Mouse (Mus musculus): Measurements from ENCODE around the gene Tmem47.

Tmem47 gene

GRCm38 (mm10) chrX:81070210-81070803 lies at the start of gene Tmem47:
TSS of gene Tmem47 (plus strand) at chrX:81070698.
- DNase-seq, result peak; percentile 29

- DNase-seq, result no peak
Observed at GRCm38 (mm10) chrX:81070804-81071461, 435 bp downstream of the Tmem47 start.

DNA sequence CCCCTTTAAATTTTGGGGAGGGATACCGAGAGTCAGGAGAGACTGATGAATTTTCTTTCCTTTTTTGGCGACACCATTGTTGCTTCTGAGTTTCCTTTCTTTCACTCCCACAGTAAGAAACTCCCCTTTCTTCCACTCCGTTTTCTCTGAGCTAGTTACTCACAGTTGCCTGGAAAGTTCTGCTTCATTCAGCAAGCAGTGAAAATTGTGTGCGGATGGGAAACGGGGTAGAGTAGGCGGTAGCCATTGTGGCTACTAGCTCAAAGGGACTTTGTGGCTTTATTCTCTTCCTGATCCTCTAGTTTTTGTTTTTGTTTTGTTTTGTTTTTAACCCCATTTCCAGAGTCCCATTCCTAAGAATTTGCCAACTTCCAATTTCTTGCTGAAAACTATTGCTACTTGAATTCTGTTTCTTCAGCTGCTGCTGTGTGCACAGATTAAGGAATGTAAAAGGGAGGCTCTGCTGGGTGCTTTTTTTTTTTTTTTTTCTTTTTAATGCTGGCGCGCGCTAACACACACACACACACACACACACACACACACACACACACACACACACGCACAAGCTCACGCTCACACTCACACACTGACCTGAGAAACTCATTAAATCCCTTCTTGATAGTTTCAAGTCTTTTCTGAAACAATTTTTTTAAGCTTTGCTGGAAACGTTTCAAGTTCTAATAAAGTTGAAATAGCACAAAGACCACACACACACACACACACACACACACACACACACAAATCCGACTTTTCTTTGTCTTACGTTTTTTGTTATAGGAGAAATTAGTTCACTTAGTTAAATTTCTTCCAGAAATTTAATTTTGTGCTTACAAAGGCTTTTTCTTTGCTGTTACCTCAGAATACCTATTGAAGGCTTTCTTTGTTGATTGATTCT lies 1.5 kb downstream of the Tmem47 start:
- no peak for DNase-seq

DNA sequence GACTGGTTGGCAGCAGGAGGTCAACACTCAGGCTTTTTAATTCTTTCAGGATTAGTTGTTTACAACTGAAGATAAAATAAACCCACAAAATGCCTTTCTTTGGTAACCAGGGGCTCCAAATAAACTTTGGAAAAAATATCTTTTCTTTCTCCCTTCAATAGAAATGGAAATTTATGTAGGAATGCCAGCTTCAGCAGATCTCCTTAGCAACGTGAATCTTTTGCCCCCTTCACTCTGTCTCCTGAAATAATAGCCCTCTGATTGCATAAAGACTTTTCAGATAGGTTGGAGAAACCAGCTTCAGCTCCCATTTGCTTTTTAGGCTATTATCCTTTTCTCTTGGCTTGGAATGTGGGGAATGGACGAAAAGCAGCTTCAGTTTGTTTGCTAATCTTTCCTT lies 2.2 kb downstream of the Tmem47 start:
- no peak for DNase-seq

DNA sequence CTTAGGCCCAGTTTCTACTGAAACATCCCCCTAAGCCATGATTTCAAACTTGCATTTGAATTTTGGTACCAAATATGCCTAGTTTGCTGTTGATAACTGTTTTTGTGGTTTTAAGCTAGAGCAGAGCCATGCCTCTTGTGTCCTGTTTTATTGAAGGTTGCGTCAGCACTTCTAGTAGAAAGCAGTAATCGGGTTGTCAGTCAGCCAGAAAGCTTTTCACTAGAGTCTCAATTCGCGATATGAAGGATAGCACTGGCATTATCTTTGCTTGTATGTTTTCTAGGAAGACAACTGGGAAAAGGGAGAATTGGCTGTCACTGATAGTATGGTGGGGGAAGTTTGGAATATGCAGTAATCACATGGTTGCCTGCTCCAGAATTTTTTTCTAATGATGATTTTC lies 3.3 kb downstream of the Tmem47 start:
- no peak for DNase-seq

- no peak for DNase-seq
Observed at GRCm38 (mm10) chrX:81078522-81078921, 8.0 kb downstream of the Tmem47 start.

- DNase-seq, result no peak
Observed at GRCm38 (mm10) chrX:81080996-81081395, 10.5 kb downstream of the Tmem47 start.

- DNase-seq, result peak; percentile 21
Observed at GRCm38 (mm10) chrX:81085025-81085752, 14.7 kb downstream of the Tmem47 start.

DNA sequence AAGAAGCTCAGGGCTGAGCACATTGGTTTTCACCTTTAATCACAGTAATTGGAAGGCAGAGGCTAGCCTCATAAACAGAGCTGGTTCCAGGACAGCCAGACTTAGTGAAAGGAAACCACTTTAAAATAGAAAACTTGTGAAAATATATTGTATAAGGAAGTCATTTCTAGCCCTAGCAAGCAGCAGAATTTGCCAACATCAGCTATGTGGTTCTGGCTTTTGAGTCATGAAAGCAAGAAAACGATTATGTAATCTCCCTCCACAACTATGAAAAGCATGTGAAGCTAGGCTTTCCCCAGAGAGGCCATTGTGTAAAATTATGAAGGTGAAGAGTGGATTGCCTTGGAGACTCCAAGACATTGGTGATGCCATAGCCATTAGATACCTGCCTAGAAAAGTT lies 76.9 kb downstream of the Tmem47 start:
- no peak for DNase-seq
